Mouse (Mus musculus): ENCODE data around the gene Smagp.
"Not testable (repeated sequence)": the region's sequence is repeated elsewhere in the genome, so short reads cannot be mapped to it uniquely, and the experiment has no call there.

Gene Smagp

GRCm38 (mm10) chr15:100627774-100628370 lies 8.9 kb downstream of the Smagp start:
- DNase-seq (ENCODE audit: low spot score in 2 of 2), result no peak

- no peak for DNase-seq (ENCODE audit: low spot score in 2 of 2)
Observed at GRCm38 (mm10) chr15:100627287-100627686, 9.5 kb downstream of the Smagp start.

GRCm38 (mm10) chr15:100624435-100624834 lies 12.3 kb downstream of the Smagp start:
- DNase-seq (ENCODE audit: low spot score in 2 of 2), result no peak

GRCm38 (mm10) chr15:100623754-100624153 lies 13.0 kb downstream of the Smagp start:
- DNase-seq (ENCODE audit: low spot score in 2 of 2), result no peak

GRCm38 (mm10) chr15:100622164-100622563 lies 14.6 kb downstream of the Smagp start:
- DNase-seq (ENCODE audit: low spot score in 2 of 2), result peak; percentile 54 to 62

GRCm38 (mm10) chr15:100621671-100622070 lies 15.1 kb downstream of the Smagp start:
- DNase-seq (ENCODE audit: low spot score in 2 of 2), result peak in 1 of 2 experiments; percentile 23

- DNase-seq (ENCODE audit: low spot score in 2 of 2), result no peak
Observed at GRCm38 (mm10) chr15:100619200-100619599, 17.5 kb downstream of the Smagp start.

- peak in 1 of 2 experiments; percentile 17 for DNase-seq (ENCODE audit: low spot score in 2 of 2)
Observed at GRCm38 (mm10) chr15:100616221-100616620, 20.5 kb downstream of the Smagp start.

- DNase-seq (ENCODE audit: low spot score in 2 of 2), result peak; percentile 82 to 83
Observed at GRCm38 (mm10) chr15:100615825-100616220, 20.9 kb downstream of the Smagp start.

GRCm38 (mm10) chr15:100614996-100615824 lies 21.5 kb downstream of the Smagp start, which contains the start of gene Dazap2:
Dazap2 (plus strand) TSS chr15:100615349.
- DNase-seq (ENCODE audit: low spot score in 2 of 2), result peak; percentile 97

GRCm38 (mm10) chr15:100614218-100614995 lies 22.3 kb downstream of the Smagp start:
- no peak for DNase-seq (ENCODE audit: low spot score in 2 of 2)

GRCm38 (mm10) chr15:100613584-100613983 lies 23.2 kb downstream of the Smagp start:
- DNase-seq (ENCODE audit: low spot score in 2 of 2), result peak; percentile 74 to 78

- no peak for DNase-seq (ENCODE audit: low spot score in 2 of 2)
Observed at GRCm38 (mm10) chr15:100612432-100612831, 24.3 kb downstream of the Smagp start.

- DNase-seq (ENCODE audit: low spot score in 2 of 2), result no peak
Observed at GRCm38 (mm10) chr15:100611951-100612350, 24.8 kb downstream of the Smagp start.

- not testable (repeated sequence) for DNase-seq (ENCODE audit: low spot score in 2 of 2)
Observed at GRCm38 (mm10) chr15:100606677-100607076, 30.1 kb downstream of the Smagp start.

GRCm38 (mm10) chr15:100601669-100602068 lies 35.1 kb downstream of the Smagp start:
- DNase-seq (ENCODE audit: low spot score in 2 of 2), result no peak

- DNase-seq (ENCODE audit: low spot score in 2 of 2), result no peak
Observed at GRCm38 (mm10) chr15:100600696-100601272, 36.0 kb downstream of the Smagp start.

GRCm38 (mm10) chr15:100600047-100600695 lies 36.6 kb downstream of the Smagp start:
- DNase-seq (ENCODE audit: low spot score in 2 of 2), result peak; percentile 62 to 70

- DNase-seq (ENCODE audit: low spot score in 2 of 2), result peak; percentile 40 to 43
Observed at GRCm38 (mm10) chr15:100599276-100600046, 37.3 kb downstream of the Smagp start, which contains the start of gene Pou6f1. Pou6f1 (minus strand) TSS chr15:100599984.

- DNase-seq (ENCODE audit: low spot score in 2 of 2), result peak in 1 of 2 experiments; percentile 41
Observed at GRCm38 (mm10) chr15:100598883-100599275, 37.9 kb downstream of the Smagp start.

Measured in frontal cortex, postnatal 36 days (tissue).